Mouse (Mus musculus) kidney, embryonic 14.5 days (tissue): Measurements from ENCODE around the gene Tmem159. TPM values are rescaled to one million over a fixed set of nuclear protein-coding genes. Genes with fewer than 3 reads are reported as not detected.
A peak's percentile ranks its signal among the peaks of the same experiment; 100 is the strongest.

Source experiments
- ATAC-seq: fragments of 200-750 bp; cut with Nextera tagmentation; 2 replicates; pipeline ENCODE4 v1.8.0; 2017; ENCODE audit warnings: moderate number of reproducible peaks, mild to moderate bottlenecking, moderate TSS enrichment, moderate library complexity; ENCODE audit not compliant: low FRiP score, low TSS enrichment
- H3K27ac ChIP-seq: fragments of 300-500 bp; sonication (generic); 2 replicates; pipeline ENCODE4 v1.5.1; 2014; ENCODE audit warnings: low read depth, mild to moderate bottlenecking, low read length, moderate library complexity, mixed read lengths
- H3K27me3 ChIP-seq: fragments of 300-500 bp; sonication (generic); 2 replicates; pipeline ENCODE4 v1.6.1; 2014; ENCODE audit warnings: mild to moderate bottlenecking, low read length; ENCODE audit not compliant: control insufficient read depth, insufficient read depth
- H3K36me3 ChIP-seq: fragments of 300-500 bp; sonication (generic); 2 replicates; pipeline ENCODE4 v1.6.1; 2014; ENCODE audit warnings: low read length, mixed read lengths; ENCODE audit not compliant: control insufficient read depth, insufficient read depth
- H3K4me1 ChIP-seq: fragments of 300-500 bp; sonication (generic); 2 replicates; pipeline ENCODE4 v1.6.1; 2014; ENCODE audit warnings: low read length, mixed read lengths; ENCODE audit not compliant: control insufficient read depth, insufficient read depth
- H3K4me2 ChIP-seq: fragments of 300-500 bp; sonication (generic); replicated peaks from 2 replicates; pipeline ENCODE4 v1.6.1; 2014; ENCODE audit warnings: low read depth, mild to moderate bottlenecking, low read length
- H3K4me3 ChIP-seq: fragments of 300-500 bp; sonication (generic); 2 replicates; pipeline ENCODE4 v1.5.1; 2014; ENCODE audit warnings: mild to moderate bottlenecking, low read length
- H3K9ac ChIP-seq: fragments of 300-500 bp; sonication (generic); 2 replicates; pipeline ENCODE4 v1.6.1; 2014; ENCODE audit warnings: low read depth, mild to moderate bottlenecking, low read length, moderate library complexity
- H3K9me3 ChIP-seq: fragments of 300-500 bp; sonication (generic); 2 replicates; pipeline ENCODE4 v1.6.1; 2016; ENCODE audit warnings: low read length; ENCODE audit not compliant: control insufficient read depth
- WGBS: fragments of 180-500 bp; shearing (Covaris S2); extraction: QIAGEN DNeasy Blood & Tissue Kit; methylation state at CpG from one replicate; pipeline ENCODE4 v1.1.7; 2014; 5-methylcytosine and 5-hydroxymethylcytosine counted together
- polyA plus RNA-seq: library from polyadenylated mRNA; unstranded; fragments of >200 nt; fragmentation: Nextera tagmentation; extraction: Ambion mirVana; gene quantifications from 2 replicates; pipeline ENCODE4 v1.2.1, GENCODE M21; 2014

Tmem159 gene
- polyA plus RNA-seq, 1 experiment from 2014 or later: 28.6 TPM

GRCm38 (mm10) chr7:120095180-120095579 is 7.0 kb upstream of the Tmem159 start, which contains the start of gene Dnah3:
Dnah3 (minus strand) TSS chr7:120095280.
- Histone ChIP-seq H3K9ac (no peak within 1 kb of the TSS), H3K4me1 (no peaks in the 10 kb centered on the region), H3K27me3 (no peaks in the 10 kb centered on the region), H3K27ac (no peak within 1 kb of the TSS), H3K36me3 (no peaks in the 10 kb centered on the region), H3K4me3 (no peak within 1 kb of the TSS), H3K9me3 (no peaks in the 10 kb centered on the region), H3K4me2 (no peak within 1 kb of the TSS)
- ATAC-seq: no peak
- 88% methylated on average over 6 of the region's 6 CpGs for WGBS

DNA sequence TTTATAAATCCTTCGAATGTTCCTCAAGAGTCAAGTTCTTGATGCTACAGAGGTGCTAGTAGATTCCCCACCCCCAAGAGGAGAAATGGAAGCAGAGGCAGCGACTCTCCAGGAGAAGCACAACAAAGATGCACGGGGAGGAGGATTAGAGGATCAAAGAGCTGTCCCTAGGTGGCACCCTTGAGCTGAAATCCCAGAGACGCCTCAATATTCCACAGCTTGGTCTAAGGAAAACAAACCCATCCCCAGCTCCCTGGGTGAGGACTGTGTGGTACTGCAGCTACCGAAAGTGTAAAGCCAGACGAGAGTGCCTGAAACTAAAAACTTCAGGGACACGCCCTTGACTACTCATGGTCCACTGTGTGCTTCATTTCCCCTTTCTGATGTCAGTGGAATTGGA is 4.3 kb upstream of the Tmem159 start:
- Histone ChIP-seq H3K27ac (no peak overlapping the region), H3K27me3 (no peaks in the 10 kb centered on the region), H3K4me3 (no peak overlapping the region), H3K9ac (no peak overlapping the region), H3K4me1 (no peaks in the 10 kb centered on the region), H3K36me3 (no peaks in the 10 kb centered on the region), H3K4me2 (no peak overlapping the region), H3K9me3 (no peaks in the 10 kb centered on the region)
- ATAC-seq: peak; percentile 79
- WGBS: 6% methylated on average over 7 of the region's 7 CpGs

- no peaks in the 10 kb centered on the region for H3K4me1 ChIP-seq
- no peaks in the 10 kb centered on the region for H3K9me3 ChIP-seq
- H3K9ac ChIP-seq: no peak overlapping the region
- no peaks in the 10 kb centered on the region for H3K36me3 ChIP-seq
- 23% methylated on average over 9 of the region's 9 CpGs for WGBS
- no peak overlapping the region for H3K4me2 ChIP-seq
- ATAC-seq: peak; percentile 28; the same call in 1 of the 2 replicates
- H3K4me3 ChIP-seq: no peak overlapping the region
- no peaks in the 10 kb centered on the region for H3K27me3 ChIP-seq
- H3K27ac ChIP-seq: no peak overlapping the region
Observed at GRCm38 (mm10) chr7:120098403-120098802, 3.8 kb upstream of the Tmem159 start.

GRCm38 (mm10) chr7:120103019-120103567 is 940 bp downstream of the Tmem159 start:
- Histone ChIP-seq H3K9ac (peak overlapping the region; percentile 55), H3K4me1 (no peaks in the 10 kb centered on the region), H3K9me3 (no peaks in the 10 kb centered on the region), H3K36me3 (peaks cover 2% of the 10 kb centered on the region; the same call in 1 of the 2 replicates), H3K4me3 (peak overlapping the region; percentile 50), H3K27ac (no peak overlapping the region), H3K27me3 (no peaks in the 10 kb centered on the region), H3K4me2 (peak overlapping the region; percentile 87)
- peak; percentile 53 for ATAC-seq
- WGBS: 2% methylated on average over 25 of the region's 25 CpGs

- WGBS: 83% methylated on average over 3 of the region's 3 CpGs
- Histone ChIP-seq H3K4me2 (no peak overlapping the region), H3K36me3 (peaks cover 2% of the 10 kb centered on the region; the same call in 1 of the 2 replicates), H3K4me1 (no peaks in the 10 kb centered on the region), H3K27ac (no peak overlapping the region), H3K9ac (no peak overlapping the region), H3K4me3 (no peak overlapping the region), H3K27me3 (no peaks in the 10 kb centered on the region), H3K9me3 (no peaks in the 10 kb centered on the region)
- no peak for ATAC-seq
Observed at GRCm38 (mm10) chr7:120104975-120105374, 2.8 kb downstream of the Tmem159 start.

GRCm38 (mm10) chr7:120106356-120106755 is 4.2 kb downstream of the Tmem159 start:
- WGBS: 76% methylated on average over 2 of the region's 2 CpGs
- H3K4me2 ChIP-seq: no peak overlapping the region

DNA sequence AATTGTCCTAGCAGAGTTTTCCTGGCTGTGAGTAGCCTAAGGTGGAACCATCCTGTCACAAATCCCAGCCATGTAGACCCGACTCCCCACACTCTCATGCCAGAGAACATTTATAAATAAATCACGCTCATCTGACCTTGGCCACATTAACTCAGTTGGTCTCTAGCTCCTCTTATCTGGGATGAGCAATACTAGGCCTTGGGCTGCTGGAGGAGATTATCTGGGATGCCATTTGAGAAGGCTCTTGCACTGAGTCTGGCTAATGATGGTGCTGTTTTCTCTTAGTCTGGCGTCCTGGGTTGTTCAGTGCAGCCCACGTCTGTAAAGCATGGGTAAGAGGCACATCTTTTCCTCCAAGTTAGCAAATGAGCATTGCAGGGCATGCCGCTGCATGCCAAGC is 7.5 kb downstream of the Tmem159 start:
- Histone ChIP-seq H3K27me3 (no peaks in the 10 kb centered on the region), H3K36me3 (peaks cover 2% of the 10 kb centered on the region; the same call in 1 of the 2 replicates), H3K27ac (no peak overlapping the region), H3K4me3 (no peak overlapping the region), H3K9me3 (no peaks in the 10 kb centered on the region), H3K4me2 (no peak overlapping the region), H3K4me1 (no peaks in the 10 kb centered on the region), H3K9ac (no peak overlapping the region)
- WGBS: 83% methylated on average over 5 of the region's 5 CpGs
- ATAC-seq: no peak

More at GRCm38 (mm10) chr7:120106356-120106755, 4.2 kb downstream of the Tmem159 start:
- Histone ChIP-seq H3K27me3 (no peaks in the 10 kb centered on the region), H3K36me3 (peaks cover 2% of the 10 kb centered on the region; the same call in 1 of the 2 replicates), H3K4me3 (no peak overlapping the region), H3K9me3 (no peaks in the 10 kb centered on the region), H3K27ac (no peak overlapping the region), H3K9ac (no peak overlapping the region), H3K4me1 (no peaks in the 10 kb centered on the region)
- no peak for ATAC-seq

- Histone ChIP-seq H3K4me1 (no peaks in the 10 kb centered on the region), H3K4me2 (no peak overlapping the region), H3K27me3 (no peaks in the 10 kb centered on the region), H3K9me3 (no peaks in the 10 kb centered on the region), H3K9ac (no peak overlapping the region), H3K4me3 (no peak overlapping the region), H3K27ac (no peak overlapping the region), H3K36me3 (peaks cover 10% of the 10 kb centered on the region; the same call in 1 of the 2 replicates)
- ATAC-seq: no peak
- WGBS: 83% methylated on average over 5 of the region's 5 CpGs
Observed at GRCm38 (mm10) chr7:120116976-120117375, 14.8 kb downstream of the Tmem159 start.

DNA sequence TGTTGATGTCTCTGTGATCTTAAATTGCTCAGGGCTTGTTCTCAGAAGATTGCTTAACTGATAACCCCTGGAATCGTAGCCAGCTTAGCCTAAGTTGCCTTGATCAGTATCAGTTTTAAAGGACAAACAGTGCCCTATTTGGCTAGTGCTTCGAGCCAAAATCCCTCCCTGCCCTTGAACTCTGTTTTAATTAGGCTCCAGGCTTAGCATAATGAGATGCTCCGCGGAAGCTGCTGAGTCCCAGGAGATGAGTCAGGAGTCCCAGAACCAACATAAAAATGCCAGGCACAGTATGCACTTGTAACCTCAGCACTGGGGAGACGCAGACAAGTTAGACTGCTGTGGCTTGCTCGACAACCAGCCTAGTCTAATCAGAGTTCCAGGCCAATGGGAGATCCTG is 15.4 kb downstream of the Tmem159 start:
- no peak for ATAC-seq
- WGBS: 27% methylated on average over 6 of the region's 6 CpGs
- no peak overlapping the region for H3K9ac ChIP-seq

More for the DNA sequence above, 15.4 kb downstream of the Tmem159 start:
- H3K4me3 ChIP-seq: no peak overlapping the region
- no peak overlapping the region for H3K27ac ChIP-seq
- H3K4me2 ChIP-seq: no peak overlapping the region
- peaks cover 10% of the 10 kb centered on the region; the same call in 1 of the 2 replicates for H3K36me3 ChIP-seq
- H3K4me1 ChIP-seq: no peaks in the 10 kb centered on the region
- H3K9me3 ChIP-seq: no peaks in the 10 kb centered on the region
- no peaks in the 10 kb centered on the region for H3K27me3 ChIP-seq
